Mouse (Mus musculus): ENCODE data around the gene Cnnm4. TPM values are rescaled to one million over a fixed set of nuclear protein-coding genes. Genes with fewer than 3 reads are reported as not detected.

Cnnm4 gene
- total and polyA plus RNA-seq, 3 experiments = 3.0 to 4.6 (median 3.5) TPM

- no peak for DNase-seq (ENCODE audit: extremely low read depth)
- in situ Hi-C loops (cut with MboI; ENCODE audit: low pct_ligation_motif_present, low pct_unique_long_range_greater_than_20kb, low sequenced_read_pairs) (no loop called here), dilution Hi-C loops (cut with MboI; ENCODE audit: extremely low pct_ligation_motif_present, extremely low pct_unique_long_range_greater_than_20kb, low sequenced_read_pairs) (no loop called here)
- Histone ChIP-seq H3K9ac (ENCODE audit: insufficient read depth, low read depth) (no peak overlapping the region), H3K79me2 (replicated peaks; ENCODE audit: control insufficient read depth, extremely low read depth, insufficient read depth, poor library complexity, severe bottlenecking) (no peaks in the 10 kb centered on the region), H3K27ac (ENCODE audit: insufficient read depth, low read depth) (no peak overlapping the region), H3K4me1 (ENCODE audit: control insufficient read depth in 1 of 2, insufficient read depth in 2 of 2) (peaks cover 0 to 4% of the 10 kb centered on the region in 2 experiments; a peak in 1 of 4 replicates), H3K4me2 (ENCODE audit: insufficient read depth, low read depth, poor library complexity, severe bottlenecking) (no peak overlapping the region), H3K4me3 (replicated peaks in 1 of 3; ENCODE audit: low read depth in 2 of 3, low read length in 2 of 3, poor library complexity in 1 of 3) (no peak overlapping the region), H3K27me3 (replicated peaks) (no peaks in the 10 kb centered on the region), H3K9me3 (replicated peaks; ENCODE audit: low read length) (no peaks in the 10 kb centered on the region), H3K36me3 (replicated peaks in 1 of 2; ENCODE audit: control insufficient read depth in 1 of 2, insufficient read depth in 1 of 2, low read length in 1 of 2) (peaks cover 52 to 93% of the 10 kb centered on the region in 2 experiments)
- no peak for TF ChIP-seq UBTF (IDR thresholded peaks at IDR 0.05; ENCODE audit: low read depth, low read length)
- TF ChIP-seq MAZ (IDR thresholded peaks at IDR 0.05; ENCODE audit: low read depth, low read length) = no peak
- TF ChIP-seq EP300 (IDR thresholded peaks at IDR 0.05; ENCODE audit: low read length) = no peak
- no peak for TF ChIP-seq GABPA (IDR thresholded peaks at IDR 0.05; ENCODE audit: insufficient replicate concordance, low read depth, low read length)
- no peak for TF ChIP-seq CTCF (conservative IDR thresholded peaks at IDR 0.05 in 1 of 2, IDR thresholded peaks at IDR 0.05 in 1 of 2; ENCODE audit: low read depth in 2 of 2, low read length in 2 of 2)
- no peak for TF ChIP-seq ELF1 (IDR thresholded peaks at IDR 0.05; ENCODE audit: low read depth, low read length)
- no peak for TF ChIP-seq TBP (conservative IDR thresholded peaks at IDR 0.05; ENCODE audit: low read depth, low read length)
- TF ChIP-seq SMC3 (IDR thresholded peaks at IDR 0.05; ENCODE audit: low read depth, low read length) = no peak
- no peak for TF ChIP-seq TCF12 (IDR thresholded peaks at IDR 0.05; ENCODE audit: low read depth, low read length)
- TF ChIP-seq MAX (IDR thresholded peaks at IDR 0.05; ENCODE audit: low read length) = no peak
- no peak for TF ChIP-seq USF1 (IDR thresholded peaks at IDR 0.05; ENCODE audit: low read depth, low read length)
- no peak for TF ChIP-seq IRF4 (IDR thresholded peaks at IDR 0.05; ENCODE audit: low read depth, low read length)
- no peak for TF ChIP-seq POLR2AphosphoS2 (IDR thresholded peaks at IDR 0.05; ENCODE audit: low read depth, low read length)
- TF ChIP-seq BHLHE40 (IDR thresholded peaks at IDR 0.05; ENCODE audit: low read depth, low read length) = no peak
- no peak for TF ChIP-seq PAX5 (IDR thresholded peaks at IDR 0.05; ENCODE audit: low read length)
- TF ChIP-seq ZKSCAN1 (IDR thresholded peaks at IDR 0.05; ENCODE audit: borderline replicate concordance, low read depth, low read length) = no peak
- no peak for TF ChIP-seq HCFC1 (IDR thresholded peaks at IDR 0.05; ENCODE audit: low read depth, low read length)
These were observed 48.2 kb downstream of the Cnnm4 start for GRCm38 (mm10) chr1:36519626-36520025.

DNA sequence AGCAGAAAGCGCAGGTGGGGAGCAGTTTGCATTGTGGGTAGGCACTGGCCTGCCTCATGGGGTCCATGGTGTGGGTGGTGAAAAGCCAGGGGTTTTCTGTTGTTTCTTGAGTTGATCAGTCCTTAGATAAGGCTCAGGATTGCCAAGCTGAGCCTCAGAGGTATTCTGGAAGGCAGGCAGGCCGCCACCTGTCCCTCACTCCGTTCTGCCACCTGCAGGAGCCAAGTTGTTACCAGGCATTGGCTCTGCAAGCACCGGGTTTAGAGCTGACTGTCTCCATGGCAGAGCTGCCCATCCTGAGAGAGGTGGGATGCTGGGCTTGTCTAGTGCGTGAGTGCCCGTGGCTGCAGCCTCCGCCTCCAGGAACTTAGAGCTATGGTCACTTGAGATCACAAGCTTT lies 50.8 kb downstream of the Cnnm4 start:
- in situ Hi-C loops (cut with MboI; ENCODE audit: low pct_ligation_motif_present, low pct_unique_long_range_greater_than_20kb, low sequenced_read_pairs) = no loop called here
- TF ChIP-seq MXI1 (IDR thresholded peaks at IDR 0.05; ENCODE audit: low read depth, low read length) (no peak), UBTF (IDR thresholded peaks at IDR 0.05; ENCODE audit: low read depth, low read length) (no peak), SMC3 (IDR thresholded peaks at IDR 0.05; ENCODE audit: low read depth, low read length) (no peak), USF2 (conservative IDR thresholded peaks at IDR 0.05; ENCODE audit: low read depth, low read length) (no peak), KAT2A (IDR thresholded peaks at IDR 0.05; ENCODE audit: insufficient replicate concordance, low read length) (no peak), E2F4 (IDR thresholded peaks at IDR 0.05; ENCODE audit: insufficient replicate concordance, low read depth, low read length) (no peak), ETS1 (conservative IDR thresholded peaks at IDR 0.05; ENCODE audit: low read depth, low read length) (no peak), SIN3A (IDR thresholded peaks at IDR 0.05; ENCODE audit: low read length) (no peak), RCOR1 (conservative IDR thresholded peaks at IDR 0.05; ENCODE audit: low read depth, low read length) (no peak), POLR2A (IDR thresholded peaks at IDR 0.05; ENCODE audit: low read depth, low read length) (no peak)
- H3K36me3 ChIP-seq (replicated peaks in 1 of 2; ENCODE audit: control insufficient read depth in 1 of 2, insufficient read depth in 1 of 2, low read length in 1 of 2) = peaks cover 68 to 96% of the 10 kb centered on the region in 2 experiments

More for the DNA sequence above, 50.8 kb downstream of the Cnnm4 start:
- Histone ChIP-seq H3K4me1 (ENCODE audit: control insufficient read depth in 1 of 2, insufficient read depth in 2 of 2) (no peaks in the 10 kb centered on the region), H3K27ac (ENCODE audit: insufficient read depth, low read depth) (no peak overlapping the region), H3K4me2 (ENCODE audit: insufficient read depth, low read depth, poor library complexity, severe bottlenecking) (no peak overlapping the region), H3K79me2 (replicated peaks; ENCODE audit: control insufficient read depth, extremely low read depth, insufficient read depth, poor library complexity, severe bottlenecking) (no peaks in the 10 kb centered on the region), H3K4me3 (replicated peaks in 1 of 3; ENCODE audit: low read depth in 2 of 3, low read length in 2 of 3, poor library complexity in 1 of 3) (no peak overlapping the region), H3K9me3 (replicated peaks; ENCODE audit: low read length) (no peaks in the 10 kb centered on the region), H3K9ac (ENCODE audit: insufficient read depth, low read depth) (no peak overlapping the region), H3K27me3 (replicated peaks) (no peaks in the 10 kb centered on the region)
- DNase-seq (ENCODE audit: extremely low read depth) = no peak
- dilution Hi-C loops (cut with MboI; ENCODE audit: extremely low pct_ligation_motif_present, extremely low pct_unique_long_range_greater_than_20kb, low sequenced_read_pairs) = no loop called here
